Mouse (Mus musculus): ENCODE results near the gene Foxj3.

GRCm38 (mm10) chr4:119512731-119513141 is 24.1 kb upstream of the Foxj3 start:
- TF ChIP-seq FLI1 (IDR thresholded peaks at IDR 0.05; ENCODE audit: low read length) (no peak), GATA1 (IDR thresholded peaks at IDR 0.05; ENCODE audit: borderline replicate concordance, low read length) (no peak)

Data from megakaryocyte, embryonic 14.5 days (primary cell).